Mouse (Mus musculus) lung, postnatal 0 days (tissue): ENCODE results near the gene Ostn.

Source experiments
- CTCF ChIP-seq: IDR thresholded peaks from 2 replicates; pipeline ENCODE4 v1.5.1; 2016; ENCODE audit warnings: antibody characterized with exemption, mild to moderate bottlenecking
- EP300 ChIP-seq: IDR thresholded peaks from 2 replicates; pipeline ENCODE4 v1.6.1; 2016; ENCODE audit warnings: antibody characterized with exemption, mild to moderate bottlenecking, control low read depth

- TF ChIP-seq EP300 (no peak), CTCF (no peak)
Observed at GRCm38 (mm10) chr16:27389534-27390282, 82.4 kb downstream of the Ostn start.
